Mouse (Mus musculus): Measurements from ENCODE around the gene Tmc6. TPM values are rescaled to one million over a fixed set of nuclear protein-coding genes. Genes with fewer than 3 reads are reported as not detected.

Tmc6 gene
- polyA plus RNA-seq, 1 experiment = 16.7 TPM

DNA sequence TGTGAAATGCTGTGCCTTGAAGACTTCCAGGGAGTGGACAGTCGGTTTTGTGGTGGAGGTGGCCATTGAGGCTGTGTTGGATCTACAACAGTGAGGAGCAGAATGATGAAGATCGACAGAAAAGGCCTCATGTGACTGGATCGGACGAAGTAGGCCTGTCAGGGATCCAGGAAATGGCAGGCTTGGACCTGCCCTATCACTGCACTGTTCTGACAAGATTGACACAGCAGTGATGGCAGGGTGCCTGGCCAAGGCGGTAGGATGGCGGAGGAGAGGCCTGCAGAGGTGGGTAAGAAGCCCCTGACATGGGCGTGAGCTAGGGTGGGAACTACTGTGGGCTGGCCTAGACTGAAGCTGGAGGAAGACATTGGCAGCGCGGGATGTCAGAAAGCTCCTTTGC, 17.7 kb downstream of the Tmc6 start:
- Histone ChIP-seq H3K27ac (ENCODE audit: insufficient read depth, low read depth, low read length) (no peak overlapping the region), H3K4me1 (ENCODE audit: control insufficient read depth, insufficient read depth, low read length) (peaks cover 7% of the 10 kb centered on the region), H3K4me3 (ENCODE audit: insufficient read depth, low read length) (no peak overlapping the region)
- TF ChIP-seq CTCF (IDR thresholded peaks at IDR 0.05; ENCODE audit: low read depth, low read length) = no peak
- TF ChIP-seq POLR2A (IDR thresholded peaks at IDR 0.05; ENCODE audit: borderline replicate concordance, low read depth, low read length) = no peak

- Histone ChIP-seq H3K4me3 (ENCODE audit: insufficient read depth, low read length) (no peak overlapping the region), H3K4me1 (ENCODE audit: control insufficient read depth, insufficient read depth, low read length) (no peaks in the 10 kb centered on the region), H3K27ac (ENCODE audit: insufficient read depth, low read depth, low read length) (no peak overlapping the region)
- TF ChIP-seq POLR2A (IDR thresholded peaks at IDR 0.05; ENCODE audit: borderline replicate concordance, low read depth, low read length) (no peak), CTCF (IDR thresholded peaks at IDR 0.05; ENCODE audit: low read depth, low read length) (no peak)
These were observed 19.8 kb downstream of the Tmc6 start for GRCm38 (mm10) chr11:117762246-117762645.

- TF ChIP-seq POLR2A (IDR thresholded peaks at IDR 0.05; ENCODE audit: borderline replicate concordance, low read depth, low read length) (no peak), CTCF (IDR thresholded peaks at IDR 0.05; ENCODE audit: low read depth, low read length) (no peak)
- Histone ChIP-seq H3K4me1 (ENCODE audit: control insufficient read depth, insufficient read depth, low read length) (no peaks in the 10 kb centered on the region), H3K27ac (ENCODE audit: insufficient read depth, low read depth, low read length) (no peak overlapping the region), H3K4me3 (ENCODE audit: insufficient read depth, low read length) (no peak overlapping the region)
These were observed 20.2 kb downstream of the Tmc6 start for GRCm38 (mm10) chr11:117761801-117762200.

DNA sequence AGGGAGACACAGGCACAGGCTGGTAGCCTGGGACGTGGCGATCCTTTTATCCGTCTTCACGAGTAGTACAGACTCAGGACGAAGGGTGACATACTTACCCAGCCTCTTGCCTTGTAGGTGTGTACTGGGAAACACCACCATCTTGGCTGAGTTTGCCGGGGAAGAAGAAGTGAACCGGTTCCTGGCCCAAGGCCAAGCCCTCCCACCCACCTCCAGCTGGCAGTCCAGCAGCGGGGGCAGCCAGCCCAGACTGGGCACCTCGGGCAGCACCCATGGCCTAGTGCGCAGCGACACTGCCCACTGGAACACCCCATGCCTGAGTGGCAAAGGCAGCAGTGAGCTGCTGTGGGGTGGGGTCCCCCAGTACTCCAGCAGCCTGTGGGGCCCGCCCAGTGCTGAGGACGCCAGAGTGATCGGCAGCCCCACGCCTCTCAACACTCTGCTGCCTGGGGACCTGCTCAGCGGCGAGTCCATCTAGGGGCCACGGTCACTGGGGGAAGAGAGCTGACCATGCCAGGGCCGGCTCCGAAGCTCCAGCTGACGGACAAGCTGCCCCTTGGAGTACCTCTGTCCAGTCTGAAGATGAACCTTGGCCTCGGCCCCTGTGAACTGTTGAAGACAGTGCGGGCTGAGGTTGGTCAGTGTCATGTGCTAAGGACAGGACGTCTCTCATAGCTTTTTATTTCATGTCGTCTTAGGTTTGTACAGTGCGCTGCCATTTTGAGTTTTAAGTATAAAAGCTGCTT, 21.5 kb downstream of the Tmc6 start:
- no peaks in the 10 kb centered on the region for H3K4me1 ChIP-seq (ENCODE audit: control insufficient read depth, insufficient read depth, low read length)

GRCm38 (mm10) chr11:117759267-117759666, 22.7 kb downstream of the Tmc6 start:
- no peak overlapping the region for H3K4me3 ChIP-seq (ENCODE audit: insufficient read depth, low read length)
- H3K4me1 ChIP-seq (ENCODE audit: control insufficient read depth, insufficient read depth, low read length) = no peaks in the 10 kb centered on the region
- H3K27ac ChIP-seq (ENCODE audit: insufficient read depth, low read depth, low read length) = no peak overlapping the region
- TF ChIP-seq POLR2A (IDR thresholded peaks at IDR 0.05; ENCODE audit: borderline replicate concordance, low read depth, low read length) = no peak

More for the DNA sequence above, 21.5 kb downstream of the Tmc6 start:
- TF ChIP-seq CTCF (IDR thresholded peaks at IDR 0.05; ENCODE audit: low read depth, low read length) = no peak
- no peak for TF ChIP-seq POLR2A (IDR thresholded peaks at IDR 0.05; ENCODE audit: borderline replicate concordance, low read depth, low read length)
- no peak overlapping the region for H3K27ac ChIP-seq (ENCODE audit: insufficient read depth, low read depth, low read length)
- no peak overlapping the region for H3K4me3 ChIP-seq (ENCODE audit: insufficient read depth, low read length)

- Histone ChIP-seq H3K4me3 (ENCODE audit: insufficient read depth, low read length) (no peak overlapping the region), H3K27ac (ENCODE audit: insufficient read depth, low read depth, low read length) (no peak overlapping the region), H3K4me1 (ENCODE audit: control insufficient read depth, insufficient read depth, low read length) (no peaks in the 10 kb centered on the region)
- TF ChIP-seq CTCF (IDR thresholded peaks at IDR 0.05; ENCODE audit: low read depth, low read length) = no peak
- TF ChIP-seq POLR2A (IDR thresholded peaks at IDR 0.05; ENCODE audit: borderline replicate concordance, low read depth, low read length) = no peak
These were observed 26.1 kb downstream of the Tmc6 start for GRCm38 (mm10) chr11:117755891-117756290.

- Histone ChIP-seq H3K4me1 (ENCODE audit: control insufficient read depth, insufficient read depth, low read length) (no peaks in the 10 kb centered on the region), H3K27ac (ENCODE audit: insufficient read depth, low read depth, low read length) (no peak overlapping the region), H3K4me3 (ENCODE audit: insufficient read depth, low read length) (no peak overlapping the region)
- TF ChIP-seq CTCF (IDR thresholded peaks at IDR 0.05; ENCODE audit: low read depth, low read length) = no peak
- TF ChIP-seq POLR2A (IDR thresholded peaks at IDR 0.05; ENCODE audit: borderline replicate concordance, low read depth, low read length) = no peak
These were observed 30.5 kb downstream of the Tmc6 start for GRCm38 (mm10) chr11:117751544-117751943.

DNA sequence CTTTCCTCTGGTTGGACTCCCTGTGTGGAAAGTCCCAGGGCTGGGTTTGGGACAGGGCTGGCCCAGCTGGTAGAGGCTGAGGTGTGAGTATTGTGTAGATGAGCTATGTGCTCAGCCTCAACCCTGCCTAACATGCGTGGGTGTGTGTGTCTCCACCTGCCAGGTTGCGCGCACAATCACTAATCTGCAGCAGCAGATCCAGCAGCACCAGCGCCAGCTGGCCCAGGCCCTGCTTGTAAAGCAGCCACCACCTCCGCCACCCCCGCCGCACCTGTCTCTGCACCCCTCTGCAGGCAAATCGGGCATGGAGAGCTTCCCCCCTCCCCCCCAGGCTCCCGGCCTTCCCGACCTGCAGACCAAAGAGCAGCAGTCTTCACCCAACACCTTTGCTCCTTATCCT, 32.6 kb downstream of the Tmc6 start:
- H3K4me3 ChIP-seq (ENCODE audit: insufficient read depth, low read length) = no peak overlapping the region
- no peaks in the 10 kb centered on the region for H3K4me1 ChIP-seq (ENCODE audit: control insufficient read depth, insufficient read depth, low read length)
- H3K27ac ChIP-seq (ENCODE audit: insufficient read depth, low read depth, low read length) = no peak overlapping the region
- TF ChIP-seq POLR2A (IDR thresholded peaks at IDR 0.05; ENCODE audit: borderline replicate concordance, low read depth, low read length) (no peak), CTCF (IDR thresholded peaks at IDR 0.05; ENCODE audit: low read depth, low read length) (no peak)

DNA sequence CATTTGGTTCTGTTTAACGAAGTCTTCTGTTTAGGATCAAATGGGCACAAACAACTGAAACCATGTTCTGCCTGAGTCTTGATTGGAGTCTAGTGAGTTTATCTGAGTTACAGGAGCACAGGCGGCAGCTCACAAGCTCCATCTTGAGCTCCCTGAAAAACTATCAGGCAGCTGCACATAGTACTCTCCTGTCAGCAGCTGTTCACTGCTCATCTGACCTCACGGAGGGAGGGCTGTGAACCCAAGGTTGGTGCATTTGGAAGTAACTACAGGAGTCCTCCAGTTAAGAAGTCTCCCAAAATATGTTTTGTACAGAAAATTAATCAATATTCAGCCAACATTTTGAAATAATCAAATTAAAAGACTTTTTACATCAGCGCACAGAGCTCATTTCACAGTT, 33.4 kb downstream of the Tmc6 start:
- Histone ChIP-seq H3K4me3 (ENCODE audit: insufficient read depth, low read length) (no peak overlapping the region), H3K4me1 (ENCODE audit: control insufficient read depth, insufficient read depth, low read length) (no peaks in the 10 kb centered on the region)
- no peak for TF ChIP-seq CTCF (IDR thresholded peaks at IDR 0.05; ENCODE audit: low read depth, low read length)
- TF ChIP-seq POLR2A (IDR thresholded peaks at IDR 0.05; ENCODE audit: borderline replicate concordance, low read depth, low read length) = no peak

DNA sequence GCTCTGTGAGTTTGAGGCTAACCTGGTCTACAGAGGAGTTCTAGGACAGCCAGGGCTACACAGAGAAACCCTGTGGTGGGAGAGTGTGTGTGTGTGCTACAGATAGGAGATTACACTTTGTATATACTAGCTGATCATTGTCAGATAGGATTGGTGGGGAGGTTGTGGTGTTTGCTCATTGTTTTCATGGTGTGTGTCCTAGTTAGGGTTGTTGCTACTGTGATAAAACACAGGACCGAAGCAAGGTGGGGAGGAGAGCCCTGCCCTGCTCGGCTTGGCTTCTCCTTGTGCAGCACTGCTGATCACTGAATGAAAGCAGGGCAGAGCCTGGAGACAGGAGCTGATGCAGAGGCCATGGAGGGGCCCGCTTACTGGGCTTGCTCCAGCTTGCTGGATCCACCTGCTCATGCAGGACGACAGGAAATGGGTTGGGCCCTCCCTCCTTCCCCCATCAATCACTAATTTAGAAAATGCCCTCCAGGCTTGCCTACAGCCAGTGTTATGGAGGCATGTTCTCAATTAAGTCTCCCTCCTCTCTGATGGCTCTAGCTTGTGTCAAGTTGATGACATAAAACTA, 38.5 kb downstream of the Tmc6 start:
- Histone ChIP-seq H3K4me1 (ENCODE audit: control insufficient read depth, insufficient read depth, low read length) (no peaks in the 10 kb centered on the region), H3K27ac (ENCODE audit: insufficient read depth, low read depth, low read length) (no peak overlapping the region), H3K4me3 (ENCODE audit: insufficient read depth, low read length) (no peak overlapping the region)
- TF ChIP-seq POLR2A (IDR thresholded peaks at IDR 0.05; ENCODE audit: borderline replicate concordance, low read depth, low read length) (no peak), CTCF (IDR thresholded peaks at IDR 0.05; ENCODE audit: low read depth, low read length) (no peak)

More for the DNA sequence above, 33.4 kb downstream of the Tmc6 start:
- H3K27ac ChIP-seq (ENCODE audit: insufficient read depth, low read depth, low read length) = no peak overlapping the region
